Comparison of ENCODE assay signal across 7 mouse cellular contexts in genomic region chr8:110721606-110722413, GRCm38 (mm10). TPM values are rescaled to one million over a fixed set of nuclear protein-coding genes. Genes with fewer than 3 reads are reported as not detected.
DNase-seq lines count a peak whose midpoint lies in the region; ATAC-seq and TF ChIP-seq lines count a peak whose summit lies in the region.

No protein-coding gene starts in this region.

- H3K4me3 ChIP-seq in cortical plate, adult 2 months (ENCODE audit: insufficient read depth, low read length), result peak overlapping the region; percentile 76
- peak overlapping the region; percentile 83 for H3K4me3 ChIP-seq in limb, embryonic 15.5 days
- H3K4me3 ChIP-seq in neural tube, embryonic 13.5 days, result peak overlapping the region; percentile 87

- H3K27ac ChIP-seq in cortical plate, adult 2 months (ENCODE audit: insufficient read depth, low read length), result peak overlapping the region; percentile 82
- H3K27ac ChIP-seq in limb, embryonic 15.5 days, result peak overlapping the region; percentile 94
- H3K27ac ChIP-seq in neural tube, embryonic 13.5 days (replicated peaks), result peak overlapping the region; percentile 96

- TF ChIP-seq POLR2A in cortical plate, adult 2 months (IDR thresholded peaks at IDR 0.05; ENCODE audit: extremely low read depth, insufficient read depth, low read length), result no peak

- TF ChIP-seq CTCF in cortical plate, adult 2 months (IDR thresholded peaks at IDR 0.05; ENCODE audit: extremely low read depth, insufficient read depth, low read length), result no peak

- no peaks in the 10 kb centered on the region for H3K9me3 ChIP-seq in limb, embryonic 15.5 days
- no peaks in the 10 kb centered on the region for H3K9me3 ChIP-seq in neural tube, embryonic 13.5 days

- peaks cover 7% of the 10 kb centered on the region for H3K4me1 ChIP-seq in cortical plate, adult 2 months (ENCODE audit: control insufficient read depth, insufficient read depth, low read length)
- H3K4me1 ChIP-seq in limb, embryonic 15.5 days, result peaks cover 87% of the 10 kb centered on the region
- H3K4me1 ChIP-seq in neural tube, embryonic 13.5 days (replicated peaks), result peaks cover 82% of the 10 kb centered on the region

- peak overlapping the region; percentile 90 for H3K9ac ChIP-seq in limb, embryonic 15.5 days
- peak overlapping the region; percentile 98 for H3K9ac ChIP-seq in neural tube, embryonic 13.5 days

- peaks cover 19% of the 10 kb centered on the region for H3K36me3 ChIP-seq in limb, embryonic 15.5 days
- H3K36me3 ChIP-seq in neural tube, embryonic 13.5 days, result peaks cover 12% of the 10 kb centered on the region

- peak; percentile 24 for ATAC-seq in limb, embryonic 15.5 days (ENCODE audit: insufficient number of reproducible peaks, low FRiP score, low TSS enrichment, low read depth)
- ATAC-seq in neural tube, embryonic 13.5 days (ENCODE audit: low read depth), result peak; percentile 62

- H3K4me2 ChIP-seq in limb, embryonic 15.5 days, result peak overlapping the region; percentile 75
- H3K4me2 ChIP-seq in neural tube, embryonic 13.5 days, result peak overlapping the region; percentile 86

- intact Hi-C loops in heart, postnatal 10 days (cut with DNase I), result no loop called here

- DNase-seq in 3134 (ENCODE audit: extremely low read depth, insufficient read length, low spot score), result peak; percentile 50
- peak; percentile 22 for DNase-seq in A20 (ENCODE audit: low read depth, low spot score)
- DNase-seq in heart, postnatal 10 days, result peak; percentile 36 to 65
- DNase-seq in adipocyte (ENCODE audit: low spot score), result no peak

- H3K27me3 ChIP-seq in limb, embryonic 15.5 days, result no peaks in the 10 kb centered on the region
- no peaks in the 10 kb centered on the region for H3K27me3 ChIP-seq in neural tube, embryonic 13.5 days

- under 1% methylated on average over 50 of the region's 59 CpGs for WGBS in limb, embryonic 15.5 days
- WGBS in neural tube, embryonic 13.5 days, result under 1% methylated on average over 51 of the region's 59 CpGs

RNA-seq across cellular contexts. Expression of gene Mtss1l, which starts 0.5 kb away (rescaled TPM):
- 156 and 161 TPM in 2 replicates for polyA plus RNA-seq in cortical plate, adult 2 months (2012; rRNA removed)
- total RNA-seq in heart, postnatal 10 days (2021), result 10 to 100 TPM; 36.2 to 39.6 TPM
- 9.6 and 10.2 TPM in 2 replicates for polyA plus RNA-seq in limb, embryonic 15.5 days (2015; fragmentation: Nextera tagmentation; extraction: Ambion mirVana)
- polyA plus RNA-seq in neural tube, embryonic 13.5 days (2015; fragmentation: Nextera tagmentation; extraction: Ambion mirVana), result 13.3 and 14.0 TPM in 2 replicates

Comparison
In these comparisons a context has a peak if more than half of its experiments do, and no peak if none do; other contexts are left out.
1. RNA of gene Mtss1l, which starts 0.5 kb away (polyA plus RNA-seq): 156 to 161 TPM in cortical plate, adult 2 months; 13.3 to 14.0 TPM in neural tube, embryonic 13.5 days and 9.6 to 10.2 TPM in limb, embryonic 15.5 days; every median in the first group is over 10 times any median in the second.
2. Peak in every context shown above with its lines, with median percentiles within 50 percentile points of each other: H3K27ac ChIP-seq and H3K4me3 ChIP-seq.